Mouse (Mus musculus): Measurements from ENCODE around the gene Ppp1r2. TPM values are rescaled to one million over a fixed set of nuclear protein-coding genes. Genes with fewer than 3 reads are reported as not detected.
A peak's percentile ranks its signal among the peaks of the same experiment; 100 is the strongest.

Ppp1r2 gene
- polyA plus RNA-seq, 1 experiment: 35.7 TPM

- Histone ChIP-seq H3ac (ENCODE audit: control insufficient read depth, insufficient read length) (no peak overlapping the region), H3K4me3 (no peak overlapping the region), H3K27me3 (ENCODE audit: control insufficient read depth, insufficient read depth, insufficient read length) (no peaks in the 10 kb centered on the region), H3K4me2 (ENCODE audit: low read depth) (no peak overlapping the region), H3K36me3 (ENCODE audit: control insufficient read depth, insufficient read depth) (no peaks in the 10 kb centered on the region), H3K79me2 (ENCODE audit: control insufficient read depth, insufficient read depth) (no peaks in the 10 kb centered on the region)
- TF ChIP-seq REST (IDR thresholded peaks at IDR 0.05; ENCODE audit: insufficient read depth, insufficient read length) (no peak), SRF (IDR thresholded peaks at IDR 0.05; ENCODE audit: control insufficient read depth, insufficient read length, low read depth) (no peak), MAX (IDR thresholded peaks at IDR 0.05; ENCODE audit: low read depth) (no peak), POLR2AphosphoS2 (IDR thresholded peaks at IDR 0.05; ENCODE audit: insufficient read length, low read depth) (no peak), USF1 (IDR thresholded peaks at IDR 0.05; ENCODE audit: low read depth) (no peak), POLR2A (IDR thresholded peaks at IDR 0.05; ENCODE audit: insufficient read length, low read depth) (no peak), TCF12 (IDR thresholded peaks at IDR 0.05; ENCODE audit: insufficient read depth, poor library complexity, severe bottlenecking) (no peak), CEBPB (IDR thresholded peaks at IDR 0.05; ENCODE audit: insufficient read depth, poor library complexity, severe bottlenecking) (no peak)
Observed at GRCm38 (mm10) chr16:31244053-31244452, 31.0 kb downstream of the Ppp1r2 start.

- H3K4me3 ChIP-seq: no peak overlapping the region
- H3K79me2 ChIP-seq (ENCODE audit: control insufficient read depth, insufficient read depth): no peaks in the 10 kb centered on the region
- no peak overlapping the region for H3K4me2 ChIP-seq (ENCODE audit: low read depth)
- H3K27me3 ChIP-seq (ENCODE audit: control insufficient read depth, insufficient read depth, insufficient read length): no peaks in the 10 kb centered on the region
- no peak for TF ChIP-seq POLR2AphosphoS2 (IDR thresholded peaks at IDR 0.05; ENCODE audit: insufficient read length, low read depth)
- TF ChIP-seq MYOD1 (IDR thresholded peaks at IDR 0.05; ENCODE audit: control insufficient read depth in 1 of 3, insufficient read length in 2 of 3, low read depth in 2 of 3): no peak
- TF ChIP-seq TCF3 (IDR thresholded peaks at IDR 0.05; ENCODE audit: insufficient read length, low read depth): no peak
- TF ChIP-seq REST (IDR thresholded peaks at IDR 0.05; ENCODE audit: insufficient read depth, insufficient read length): no peak
- no peak for TF ChIP-seq E2F4 (IDR thresholded peaks at IDR 0.05; ENCODE audit: insufficient read depth)
- no peaks in the 10 kb centered on the region for H3K36me3 ChIP-seq (ENCODE audit: control insufficient read depth, insufficient read depth)
- H3ac ChIP-seq (ENCODE audit: control insufficient read depth, insufficient read length): no peak overlapping the region
Observed at GRCm38 (mm10) chr16:31241433-31241832, 33.6 kb downstream of the Ppp1r2 start.

- Histone ChIP-seq H3K4me3 (no peak overlapping the region), H3K27me3 (ENCODE audit: control insufficient read depth, insufficient read depth, insufficient read length) (no peaks in the 10 kb centered on the region), H3K79me2 (ENCODE audit: control insufficient read depth, insufficient read depth) (no peaks in the 10 kb centered on the region), H3K4me2 (ENCODE audit: low read depth) (no peak overlapping the region), H3K36me3 (ENCODE audit: control insufficient read depth, insufficient read depth) (no peaks in the 10 kb centered on the region), H3ac (ENCODE audit: control insufficient read depth, insufficient read length) (no peak overlapping the region)
- no peak for TF ChIP-seq MAX (IDR thresholded peaks at IDR 0.05; ENCODE audit: low read depth)
- no peak for TF ChIP-seq TCF3 (IDR thresholded peaks at IDR 0.05; ENCODE audit: insufficient read length, low read depth)
- no peak for TF ChIP-seq POLR2AphosphoS2 (IDR thresholded peaks at IDR 0.05; ENCODE audit: insufficient read length, low read depth)
Observed at GRCm38 (mm10) chr16:31240569-31240968, 34.5 kb downstream of the Ppp1r2 start.

GRCm38 (mm10) chr16:31238281-31238680 is 36.8 kb downstream of the Ppp1r2 start:
- Histone ChIP-seq H3K36me3 (ENCODE audit: control insufficient read depth, insufficient read depth) (no peaks in the 10 kb centered on the region), H3K4me2 (ENCODE audit: low read depth) (no peak overlapping the region), H3K27me3 (ENCODE audit: control insufficient read depth, insufficient read depth, insufficient read length) (no peaks in the 10 kb centered on the region), H3ac (ENCODE audit: control insufficient read depth, insufficient read length) (no peak overlapping the region), H3K79me2 (ENCODE audit: control insufficient read depth, insufficient read depth) (no peaks in the 10 kb centered on the region), H3K4me3 (no peak overlapping the region)
- TF ChIP-seq MYOD1 (IDR thresholded peaks at IDR 0.05; ENCODE audit: control insufficient read depth in 1 of 3, insufficient read length in 2 of 3, low read depth in 2 of 3): no peak
- no peak for TF ChIP-seq POLR2A (IDR thresholded peaks at IDR 0.05; ENCODE audit: insufficient read length, low read depth)
- TF ChIP-seq MYOG (IDR thresholded peaks at IDR 0.05; ENCODE audit: control insufficient read depth in 1 of 3, insufficient read depth in 1 of 3, insufficient read length in 2 of 3, low read depth in 2 of 3): no peak
- TF ChIP-seq SRF (IDR thresholded peaks at IDR 0.05; ENCODE audit: control insufficient read depth, insufficient read length, low read depth): no peak
- TF ChIP-seq USF1 (IDR thresholded peaks at IDR 0.05; ENCODE audit: low read depth): no peak
- no peak for TF ChIP-seq TCF12 (IDR thresholded peaks at IDR 0.05; ENCODE audit: insufficient read depth, poor library complexity, severe bottlenecking)
- no peak for TF ChIP-seq CEBPB (IDR thresholded peaks at IDR 0.05; ENCODE audit: insufficient read depth, poor library complexity, severe bottlenecking)
- TF ChIP-seq MAX (IDR thresholded peaks at IDR 0.05; ENCODE audit: low read depth): no peak
- TF ChIP-seq E2F4 (IDR thresholded peaks at IDR 0.05; ENCODE audit: insufficient read depth): no peak
- TF ChIP-seq TCF3 (IDR thresholded peaks at IDR 0.05; ENCODE audit: insufficient read length, low read depth): no peak
- no peak for TF ChIP-seq REST (IDR thresholded peaks at IDR 0.05; ENCODE audit: insufficient read depth, insufficient read length)
- TF ChIP-seq POLR2AphosphoS2 (IDR thresholded peaks at IDR 0.05; ENCODE audit: insufficient read length, low read depth): no peak

GRCm38 (mm10) chr16:31235457-31236310 is 39.4 kb downstream of the Ppp1r2 start:
- Histone ChIP-seq H3K27me3 (ENCODE audit: control insufficient read depth, insufficient read depth, insufficient read length) (no peaks in the 10 kb centered on the region), H3ac (ENCODE audit: control insufficient read depth, insufficient read length) (no peak overlapping the region), H3K4me2 (ENCODE audit: low read depth) (peak overlapping the region; percentile 99), H3K4me3 (peak overlapping the region; percentile 0), H3K36me3 (ENCODE audit: control insufficient read depth, insufficient read depth) (no peaks in the 10 kb centered on the region), H3K79me2 (ENCODE audit: control insufficient read depth, insufficient read depth) (no peaks in the 10 kb centered on the region)
- peak in 1 of 3 experiments; percentile 2 for TF ChIP-seq MYOD1 (IDR thresholded peaks at IDR 0.05; ENCODE audit: control insufficient read depth in 1 of 3, insufficient read length in 2 of 3, low read depth in 2 of 3)
- no peak for TF ChIP-seq REST (IDR thresholded peaks at IDR 0.05; ENCODE audit: insufficient read depth, insufficient read length)
- TF ChIP-seq POLR2A (IDR thresholded peaks at IDR 0.05; ENCODE audit: insufficient read length, low read depth): no peak
